Mouse (Mus musculus): ENCODE data around the gene Ebna1bp2. TPM values are rescaled to one million over a fixed set of nuclear protein-coding genes. Genes with fewer than 3 reads are reported as not detected.

Ebna1bp2 gene
- 29.7 and 32.1 TPM in 2 replicates for polyA plus RNA-seq (2012; rRNA removed)

- peaks cover 8% of the 10 kb centered on the region for H3K4me1 ChIP-seq (replicated peaks; ENCODE audit: control insufficient read depth, insufficient read depth, low read length)
- WGBS: 2% methylated on average over 38 of the region's 41 CpGs
- H3K4me3 ChIP-seq (ENCODE audit: control insufficient read depth, insufficient read depth, low read length): peak within 1 kb of the TSS; percentile 75
- TF ChIP-seq CTCF (IDR thresholded peaks at IDR 0.05; ENCODE audit: borderline replicate concordance, control insufficient read depth, extremely low read depth, insufficient read depth, low read length, poor library complexity): no peak
- 0 out of 2 replicates have a peak, but pooled peaks have one; percentile 19 for TF ChIP-seq POLR2A (IDR thresholded peaks at IDR 0.05; ENCODE audit: control insufficient read depth, extremely low read depth, insufficient read depth, low read length, poor library complexity)
- DNase-seq: peak; percentile 91
- peaks cover 16% of the 10 kb centered on the region for H3K36me3 ChIP-seq (ENCODE audit: control insufficient read depth, insufficient read depth, low read length)
- H3K27me3 ChIP-seq (ENCODE audit: control insufficient read depth, insufficient read depth, low read length): no peaks in the 10 kb centered on the region
- no peak within 1 kb of the TSS for H3K27ac ChIP-seq (ENCODE audit: control insufficient read depth, insufficient read depth, low read length)
Measured at GRCm38 (mm10) chr4:118620279-118620966, at the start of gene Ebna1bp2, which contains the start of gene Cfap57. Gene Ebna1bp2, plus strand, starts transcription at chr4:118620799. Gene Cfap57, minus strand, starts transcription at chr4:118620777.

- Histone ChIP-seq H3K36me3 (ENCODE audit: control insufficient read depth, insufficient read depth, low read length) (no peaks in the 10 kb centered on the region), H3K27me3 (ENCODE audit: control insufficient read depth, insufficient read depth, low read length) (no peaks in the 10 kb centered on the region)
- 61% methylated on average over 15 of the region's 15 CpGs for WGBS
Measured at GRCm38 (mm10) chr4:118571441-118571840, 49.2 kb upstream of the Ebna1bp2 start.

GRCm38 (mm10) chr4:118576097-118576496 lies 44.5 kb upstream of the Ebna1bp2 start:
- H3K4me3 ChIP-seq (ENCODE audit: control insufficient read depth, insufficient read depth, low read length): no peak overlapping the region
- H3K27me3 ChIP-seq (ENCODE audit: control insufficient read depth, insufficient read depth, low read length): no peaks in the 10 kb centered on the region
- TF ChIP-seq CTCF (IDR thresholded peaks at IDR 0.05; ENCODE audit: borderline replicate concordance, control insufficient read depth, extremely low read depth, insufficient read depth, low read length, poor library complexity): peak; percentile 77; the same call in 1 of the 2 replicates
- no peak for TF ChIP-seq POLR2A (IDR thresholded peaks at IDR 0.05; ENCODE audit: control insufficient read depth, extremely low read depth, insufficient read depth, low read length, poor library complexity)
- H3K36me3 ChIP-seq (ENCODE audit: control insufficient read depth, insufficient read depth, low read length): no peaks in the 10 kb centered on the region
- peak; percentile 70 for DNase-seq
- 11% methylated on average over 6 of the region's 6 CpGs for WGBS
- no peak overlapping the region for H3K27ac ChIP-seq (ENCODE audit: control insufficient read depth, insufficient read depth, low read length)
- no peaks in the 10 kb centered on the region for H3K4me1 ChIP-seq (replicated peaks; ENCODE audit: control insufficient read depth, insufficient read depth, low read length)

More at GRCm38 (mm10) chr4:118571441-118571840, 49.2 kb upstream of the Ebna1bp2 start:
- Histone ChIP-seq H3K4me3 (ENCODE audit: control insufficient read depth, insufficient read depth, low read length) (no peak overlapping the region), H3K4me1 (replicated peaks; ENCODE audit: control insufficient read depth, insufficient read depth, low read length) (no peaks in the 10 kb centered on the region), H3K27ac (ENCODE audit: control insufficient read depth, insufficient read depth, low read length) (no peak overlapping the region)
- no peak for DNase-seq
- no peak for TF ChIP-seq POLR2A (IDR thresholded peaks at IDR 0.05; ENCODE audit: control insufficient read depth, extremely low read depth, insufficient read depth, low read length, poor library complexity)
- TF ChIP-seq CTCF (IDR thresholded peaks at IDR 0.05; ENCODE audit: borderline replicate concordance, control insufficient read depth, extremely low read depth, insufficient read depth, low read length, poor library complexity): no peak

- no peaks in the 10 kb centered on the region for H3K27me3 ChIP-seq (ENCODE audit: control insufficient read depth, insufficient read depth, low read length)
- H3K36me3 ChIP-seq (ENCODE audit: control insufficient read depth, insufficient read depth, low read length): no peaks in the 10 kb centered on the region
- TF ChIP-seq CTCF (IDR thresholded peaks at IDR 0.05; ENCODE audit: borderline replicate concordance, control insufficient read depth, extremely low read depth, insufficient read depth, low read length, poor library complexity): no peak
- no peak for TF ChIP-seq POLR2A (IDR thresholded peaks at IDR 0.05; ENCODE audit: control insufficient read depth, extremely low read depth, insufficient read depth, low read length, poor library complexity)
- peak; percentile 47 for DNase-seq
- no peaks in the 10 kb centered on the region for H3K4me1 ChIP-seq (replicated peaks; ENCODE audit: control insufficient read depth, insufficient read depth, low read length)
- H3K27ac ChIP-seq (ENCODE audit: control insufficient read depth, insufficient read depth, low read length): no peak overlapping the region
- H3K4me3 ChIP-seq (ENCODE audit: control insufficient read depth, insufficient read depth, low read length): no peak overlapping the region
- WGBS: 40% methylated on average over 13 of the region's 13 CpGs
Measured at GRCm38 (mm10) chr4:118579313-118579712, 41.3 kb upstream of the Ebna1bp2 start.

GRCm38 (mm10) chr4:118581508-118581907 lies 39.1 kb upstream of the Ebna1bp2 start:
- Histone ChIP-seq H3K4me1 (replicated peaks; ENCODE audit: control insufficient read depth, insufficient read depth, low read length) (no peaks in the 10 kb centered on the region), H3K27me3 (ENCODE audit: control insufficient read depth, insufficient read depth, low read length) (no peaks in the 10 kb centered on the region), H3K36me3 (ENCODE audit: control insufficient read depth, insufficient read depth, low read length) (no peaks in the 10 kb centered on the region), H3K4me3 (ENCODE audit: control insufficient read depth, insufficient read depth, low read length) (no peak overlapping the region), H3K27ac (ENCODE audit: control insufficient read depth, insufficient read depth, low read length) (no peak overlapping the region)
- DNase-seq: no peak
- 85% methylated on average over 11 of the region's 11 CpGs for WGBS
- TF ChIP-seq POLR2A (IDR thresholded peaks at IDR 0.05; ENCODE audit: control insufficient read depth, extremely low read depth, insufficient read depth, low read length, poor library complexity) (no peak), CTCF (IDR thresholded peaks at IDR 0.05; ENCODE audit: borderline replicate concordance, control insufficient read depth, extremely low read depth, insufficient read depth, low read length, poor library complexity) (no peak)

GRCm38 (mm10) chr4:118582629-118583028 lies 38.0 kb upstream of the Ebna1bp2 start:
- H3K4me1 ChIP-seq (replicated peaks; ENCODE audit: control insufficient read depth, insufficient read depth, low read length): no peaks in the 10 kb centered on the region
- H3K27me3 ChIP-seq (ENCODE audit: control insufficient read depth, insufficient read depth, low read length): no peaks in the 10 kb centered on the region
- peak; percentile 10 for DNase-seq
- 93% methylated on average over 8 of the region's 8 CpGs for WGBS
- TF ChIP-seq POLR2A (IDR thresholded peaks at IDR 0.05; ENCODE audit: control insufficient read depth, extremely low read depth, insufficient read depth, low read length, poor library complexity): no peak
- TF ChIP-seq CTCF (IDR thresholded peaks at IDR 0.05; ENCODE audit: borderline replicate concordance, control insufficient read depth, extremely low read depth, insufficient read depth, low read length, poor library complexity): no peak
- H3K27ac ChIP-seq (ENCODE audit: control insufficient read depth, insufficient read depth, low read length): peak overlapping the region; percentile 8; the same call in 1 of the 2 replicates
- H3K36me3 ChIP-seq (ENCODE audit: control insufficient read depth, insufficient read depth, low read length): no peaks in the 10 kb centered on the region
- no peak overlapping the region for H3K4me3 ChIP-seq (ENCODE audit: control insufficient read depth, insufficient read depth, low read length)
